Mouse (Mus musculus) hindbrain, postnatal 0 days (tissue): ENCODE results near the gene Crb2. TPM values are rescaled to one million over a fixed set of nuclear protein-coding genes. Genes with fewer than 3 reads are reported as not detected.

Source experiments
- ATAC-seq: fragments of 200-750 bp; cut with Nextera tagmentation; 2 replicates; pipeline ENCODE4 v1.8.0; 2017; ENCODE audit warnings: mild to moderate bottlenecking, moderate TSS enrichment, moderate library complexity
- DNase-seq: peaks from one replicate; pipeline ENCODE4 v3.0.0-alpha.2; 2015; ENCODE audit warnings: low spot score
- H3K27ac ChIP-seq: fragments of 300-500 bp; sonication (generic); 2 replicates; pipeline ENCODE4 v1.5.1; 2014; ENCODE audit warnings: mild to moderate bottlenecking
- H3K27me3 ChIP-seq: fragments of 300-500 bp; sonication (generic); 2 replicates; pipeline ENCODE4 v1.6.1; 2014; ENCODE audit warnings: low read length, mixed read lengths; ENCODE audit not compliant: insufficient read depth
- H3K36me3 ChIP-seq: fragments of 300-500 bp; sonication (generic); 2 replicates; pipeline ENCODE4 v1.6.1; 2014; ENCODE audit warnings: low read length, mixed read lengths; ENCODE audit not compliant: insufficient read depth
- H3K4me1 ChIP-seq: fragments of 300-500 bp; sonication (generic); 2 replicates; pipeline ENCODE4 v1.6.1; 2014; ENCODE audit warnings: antibody characterized with exemption, low read length, mixed read lengths; ENCODE audit not compliant: insufficient read depth
- H3K4me2 ChIP-seq: fragments of 300-500 bp; sonication (generic); 2 replicates; pipeline ENCODE4 v1.6.1; 2014; ENCODE audit warnings: low read depth, mild to moderate bottlenecking, low read length, moderate library complexity, mixed read lengths
- H3K4me3 ChIP-seq: fragments of 300-500 bp; sonication (generic); 2 replicates; pipeline ENCODE4 v1.5.1; 2014; ENCODE audit warnings: low read length
- H3K9ac ChIP-seq: fragments of 300-500 bp; sonication (generic); replicated peaks from 2 replicates; pipeline ENCODE4 v1.6.1; 2014; ENCODE audit warnings: mild to moderate bottlenecking, low read length, moderate library complexity, mixed read lengths
- H3K9me3 ChIP-seq: fragments of 300-500 bp; sonication (generic); 2 replicates; pipeline ENCODE4 v1.6.1; 2016; ENCODE audit warnings: low read length, mixed read lengths
- CTCF ChIP-seq: IDR thresholded peaks from 2 replicates; pipeline ENCODE4 v1.5.1; 2016; ENCODE audit warnings: antibody characterized with exemption, control low read depth, low read depth
- WGBS: fragments of 180-500 bp; shearing (Covaris S2); extraction: QIAGEN DNeasy Blood & Tissue Kit; methylation state at CpG from one replicate; pipeline ENCODE4 v1.1.7; 2014; 5-methylcytosine and 5-hydroxymethylcytosine counted together
- polyA plus RNA-seq: library from polyadenylated mRNA; unstranded; fragments of >200 nt; fragmentation: Nextera tagmentation; extraction: Ambion mirVana; gene quantifications from 2 replicates; pipeline ENCODE4 v1.2.1, GENCODE M21; 2015
- total RNA-seq: library from RNA; depleted of rRNA; stranded (reverse); fragments of >200 nt; gene quantifications from 2 replicates; pipeline ENCODE4 v1.2.3, GENCODE M21; 2014

Crb2 gene
- total and polyA plus RNA-seq, 2 experiments from 2014 or later, result 2.4 to 10.9 TPM

- H3K27me3 ChIP-seq, result no peaks in the 10 kb centered on the region
- no peak for TF ChIP-seq CTCF
- DNase-seq (no peak), ATAC-seq (peak; percentile 36; the same call in 1 of the 2 replicates)
- H3K4me1 ChIP-seq, result peaks cover 15% of the 10 kb centered on the region; the same call in 1 of the 2 replicates
- no peak overlapping the region for H3K4me2 ChIP-seq
- H3K4me3 ChIP-seq, result no peak overlapping the region
- H3K9ac ChIP-seq, result no peak overlapping the region
- WGBS, result 29% methylated on average over 9 of the region's 9 CpGs
- H3K36me3 ChIP-seq, result no peaks in the 10 kb centered on the region; the same call in 1 of the 2 replicates
- H3K27ac ChIP-seq, result no peak overlapping the region; the same call in 1 of the 2 replicates
- H3K9me3 ChIP-seq, result no peaks in the 10 kb centered on the region
Observed at GRCm38 (mm10) chr2:37829758-37830275, 53.8 kb downstream of the Crb2 start.

- no peak for TF ChIP-seq CTCF
- Histone ChIP-seq H3K9me3 (no peaks in the 10 kb centered on the region), H3K9ac (no peak overlapping the region), H3K27me3 (no peaks in the 10 kb centered on the region), H3K4me2 (no peak overlapping the region), H3K27ac (peak overlapping the region; percentile 22; the same call in 1 of the 2 replicates), H3K36me3 (no peaks in the 10 kb centered on the region), H3K4me3 (no peak overlapping the region), H3K4me1 (peaks cover 15% of the 10 kb centered on the region; the same call in 1 of the 2 replicates)
- no peak for ATAC-seq
- DNase-seq, result no peak
- WGBS, result 53% methylated on average over 10 of the region's 10 CpGs
Observed at GRCm38 (mm10) chr2:37832253-37832652, 56.2 kb downstream of the Crb2 start.

GRCm38 (mm10) chr2:37836926-37837325 lies 60.9 kb downstream of the Crb2 start:
- no peak for DNase-seq
- Histone ChIP-seq H3K4me2 (no peak overlapping the region), H3K9me3 (no peaks in the 10 kb centered on the region), H3K27ac (no peak overlapping the region), H3K9ac (no peak overlapping the region), H3K27me3 (no peaks in the 10 kb centered on the region), H3K4me1 (no peaks in the 10 kb centered on the region), H3K4me3 (no peak overlapping the region), H3K36me3 (no peaks in the 10 kb centered on the region)
- WGBS, result 89% methylated on average over 3 of the region's 3 CpGs
- ATAC-seq, result no peak
- no peak for TF ChIP-seq CTCF

GRCm38 (mm10) chr2:37837542-37837941 lies 61.5 kb downstream of the Crb2 start:
- Histone ChIP-seq H3K4me1 (peaks cover 4% of the 10 kb centered on the region; the same call in 1 of the 2 replicates), H3K27me3 (no peaks in the 10 kb centered on the region), H3K4me3 (no peak overlapping the region), H3K9me3 (no peaks in the 10 kb centered on the region), H3K27ac (no peak overlapping the region), H3K4me2 (no peak overlapping the region), H3K9ac (no peak overlapping the region), H3K36me3 (no peaks in the 10 kb centered on the region)
- DNase-seq, result no peak
- no peak for ATAC-seq
- no peak for TF ChIP-seq CTCF
- WGBS, result 97% methylated on average over 3 of the region's 3 CpGs

- no peak for TF ChIP-seq CTCF
- no peaks in the 10 kb centered on the region for H3K36me3 ChIP-seq
- H3K4me1 ChIP-seq, result peaks cover 8% of the 10 kb centered on the region; the same call in 1 of the 2 replicates
- no peaks in the 10 kb centered on the region for H3K9me3 ChIP-seq
- no peak overlapping the region for H3K9ac ChIP-seq
- no peak overlapping the region for H3K4me3 ChIP-seq
- DNase-seq, result no peak
- WGBS, result 89% methylated on average over 7 of the region's 7 CpGs
- no peaks in the 10 kb centered on the region for H3K27me3 ChIP-seq
- ATAC-seq, result no peak
- no peak overlapping the region for H3K4me2 ChIP-seq
- H3K27ac ChIP-seq, result no peak overlapping the region
Observed at GRCm38 (mm10) chr2:37838202-37838984, 62.3 kb downstream of the Crb2 start.

- H3K27me3 ChIP-seq, result no peaks in the 10 kb centered on the region
- H3K4me3 ChIP-seq, result no peak overlapping the region
- H3K9ac ChIP-seq, result no peak overlapping the region
- no peaks in the 10 kb centered on the region for H3K36me3 ChIP-seq
- no peak for TF ChIP-seq CTCF
- peaks cover 8% of the 10 kb centered on the region; the same call in 1 of the 2 replicates for H3K4me1 ChIP-seq
- no peak for ATAC-seq
- no peaks in the 10 kb centered on the region for H3K9me3 ChIP-seq
- H3K27ac ChIP-seq, result no peak overlapping the region
- H3K4me2 ChIP-seq, result no peak overlapping the region
- no peak for DNase-seq
Observed at GRCm38 (mm10) chr2:37839922-37840321, 63.9 kb downstream of the Crb2 start.

- Histone ChIP-seq H3K9me3 (no peaks in the 10 kb centered on the region), H3K27ac (peak overlapping the region; percentile 5; the same call in 1 of the 2 replicates), H3K27me3 (no peaks in the 10 kb centered on the region), H3K9ac (no peak overlapping the region), H3K36me3 (no peaks in the 10 kb centered on the region), H3K4me3 (no peak overlapping the region), H3K4me2 (no peak overlapping the region), H3K4me1 (peaks cover 8% of the 10 kb centered on the region; the same call in 1 of the 2 replicates)
- WGBS, result 9% methylated on average over 7 of the region's 7 CpGs
- peak; percentile 55 for ATAC-seq
- DNase-seq, result peak; percentile 38
- TF ChIP-seq CTCF, result no peak
Observed at GRCm38 (mm10) chr2:37842151-37842569, 66.1 kb downstream of the Crb2 start.
